Mouse (Mus musculus): Measurements from ENCODE around the gene Nav3. TPM values are rescaled to one million over a fixed set of nuclear protein-coding genes. Genes with fewer than 3 reads are reported as not detected.

The Nav3 gene
- total RNA-seq, 2 experiments from 2014 or later = 1.8 to 2.8 TPM

DNA sequence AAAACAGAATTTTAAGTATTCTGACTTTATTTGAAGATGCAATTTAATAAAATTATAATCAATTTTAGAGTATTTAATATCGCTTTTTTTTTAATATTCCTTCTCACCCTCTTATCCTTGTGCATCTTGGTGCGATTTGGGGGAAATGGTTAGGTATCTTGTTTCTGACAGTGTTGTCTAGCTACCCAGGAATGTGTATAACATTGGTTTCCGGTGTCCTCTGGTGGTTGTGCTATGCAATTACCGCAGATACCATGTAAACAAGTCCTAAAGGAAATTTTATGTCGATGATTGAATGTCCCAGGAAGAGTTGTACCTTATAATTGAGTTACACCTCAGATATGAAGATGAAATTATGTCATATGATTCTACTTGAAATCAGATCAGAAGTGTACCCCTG is 743.0 kb downstream of the Nav3 start:
- no peak for DNase-seq (ENCODE audit: low spot score in 2 of 2)

DNA sequence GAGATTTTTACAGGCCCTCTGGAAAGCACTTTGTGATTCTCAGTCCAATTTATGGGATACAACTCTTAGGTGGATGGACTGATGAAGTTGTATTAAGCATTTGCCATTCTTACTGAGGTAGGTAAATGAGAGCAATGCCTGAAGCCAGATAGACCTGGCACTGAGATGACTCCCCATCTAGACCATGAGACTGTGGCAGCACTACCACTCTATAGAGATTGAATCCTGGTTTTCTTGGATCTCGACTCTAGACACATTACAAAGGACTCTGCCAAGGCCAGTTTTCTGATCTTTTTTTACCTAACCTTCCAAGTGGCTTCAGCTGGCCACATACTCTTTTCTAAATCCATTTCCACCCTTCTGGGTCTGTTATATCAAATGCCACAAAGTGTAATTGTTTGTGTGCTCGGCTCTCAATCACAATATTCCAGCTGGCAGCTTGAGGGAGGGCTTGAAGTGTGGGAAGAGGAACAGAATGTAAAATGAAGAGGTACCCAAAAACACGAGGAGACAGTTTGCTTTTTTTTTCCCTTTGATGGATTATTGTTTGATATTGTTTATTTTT is 756.2 kb downstream of the Nav3 start:
- no peak for DNase-seq (ENCODE audit: low spot score in 2 of 2)

DNA sequence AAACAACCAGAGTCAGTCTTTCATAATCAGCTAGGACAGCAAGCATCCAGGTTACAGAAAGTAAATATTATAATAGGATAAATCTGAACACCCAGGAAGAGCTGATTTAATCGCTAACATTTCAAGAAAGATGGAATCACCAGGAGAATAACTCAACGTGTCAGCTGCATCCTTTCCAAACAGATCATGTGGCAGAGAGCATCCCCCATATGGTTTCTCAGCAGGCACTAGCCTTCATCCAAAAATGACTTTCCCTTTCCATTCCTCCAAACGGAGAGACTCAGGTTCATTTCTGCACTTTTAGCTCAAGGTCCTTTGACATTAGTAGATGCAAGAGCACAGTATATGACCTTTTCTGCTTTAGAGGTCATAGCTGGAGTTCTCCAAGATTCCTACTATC is 765.4 kb downstream of the Nav3 start:
- DNase-seq (ENCODE audit: low spot score in 2 of 2) = no peak

DNA sequence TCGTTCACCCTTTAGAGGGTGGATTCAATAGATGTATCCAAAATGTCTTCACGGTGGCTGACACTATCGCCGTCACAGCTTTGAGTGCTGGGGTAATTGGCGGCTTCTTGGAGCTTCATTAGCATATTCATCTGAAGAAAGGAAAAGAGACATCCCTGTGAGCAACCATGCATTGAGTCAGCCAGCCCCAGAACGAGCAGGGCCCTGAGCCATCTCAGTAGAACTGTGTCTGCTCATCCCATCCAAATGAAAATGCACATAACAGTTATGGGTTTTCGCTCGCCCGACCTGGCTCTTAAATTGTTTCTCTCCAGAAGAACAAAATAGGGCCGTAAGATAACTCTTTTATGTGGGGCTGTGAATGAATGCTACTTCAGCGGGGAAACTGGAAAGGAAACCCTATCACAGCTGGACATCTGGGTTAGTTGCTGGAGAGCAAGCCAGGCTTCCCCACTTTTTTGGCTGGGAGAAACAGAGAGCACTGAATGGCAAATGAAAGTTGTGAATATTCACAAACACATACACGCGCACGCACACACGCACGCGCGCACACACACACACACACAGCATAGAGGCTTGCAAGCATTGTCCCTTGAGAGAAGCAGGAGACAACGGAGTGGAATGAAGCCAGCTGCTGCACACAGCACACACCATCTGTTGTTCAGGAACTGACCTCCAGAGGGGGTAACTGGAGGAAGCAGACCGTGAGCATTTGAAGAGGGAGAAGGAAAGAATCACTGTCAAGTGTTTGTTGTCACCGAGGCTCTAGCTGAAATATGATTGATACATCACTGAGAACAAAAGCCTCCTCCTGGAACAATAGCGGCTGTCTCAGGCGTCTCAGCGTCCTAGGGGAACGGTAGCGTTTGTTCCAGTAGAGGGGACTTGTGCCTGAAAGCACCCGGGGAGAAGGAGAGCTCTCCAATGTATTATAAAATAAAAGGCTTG is 771.6 kb downstream of the Nav3 start:
- peak; percentile 12 to 26 for DNase-seq (ENCODE audit: low spot score in 2 of 2)

DNA sequence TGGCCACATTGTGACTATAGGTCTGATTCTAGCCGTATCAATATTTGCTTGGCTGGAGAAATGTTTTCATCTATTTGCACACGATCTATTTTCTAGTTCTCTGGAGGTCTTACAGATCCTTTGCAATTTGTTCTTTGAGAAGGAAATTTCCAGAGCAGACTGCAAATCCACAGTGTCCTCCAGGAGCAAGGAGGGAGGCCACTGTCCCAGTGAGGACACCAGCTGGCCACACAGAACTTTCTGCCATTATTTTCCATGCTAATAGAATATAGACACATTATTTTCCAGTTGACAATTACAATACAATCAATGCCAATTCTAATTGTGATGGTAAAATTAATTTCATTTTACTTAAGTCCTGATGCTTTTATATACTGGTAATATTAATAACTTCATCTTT is 783.1 kb downstream of the Nav3 start:
- no peak for DNase-seq (ENCODE audit: low spot score in 2 of 2)

DNA sequence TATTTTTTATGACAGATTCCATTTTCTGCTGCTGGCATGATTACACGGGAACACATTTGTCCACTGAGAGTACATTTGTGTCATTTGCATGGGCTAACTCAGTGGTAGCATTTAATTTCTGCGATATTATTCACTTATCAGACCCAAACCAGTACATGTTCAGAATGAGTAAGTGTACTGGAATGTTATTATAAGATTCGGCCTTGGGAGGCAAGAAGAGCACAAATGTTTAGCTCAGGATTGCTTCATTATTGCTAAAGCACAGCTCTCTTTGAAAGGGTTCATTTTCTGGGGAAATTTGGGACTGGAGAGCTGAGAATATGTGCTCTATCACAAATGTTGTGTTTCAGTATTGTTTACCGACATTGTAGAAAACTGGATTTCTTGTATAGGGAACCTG is 788.6 kb downstream of the Nav3 start:
- no peak for DNase-seq (ENCODE audit: low spot score in 2 of 2)

DNA sequence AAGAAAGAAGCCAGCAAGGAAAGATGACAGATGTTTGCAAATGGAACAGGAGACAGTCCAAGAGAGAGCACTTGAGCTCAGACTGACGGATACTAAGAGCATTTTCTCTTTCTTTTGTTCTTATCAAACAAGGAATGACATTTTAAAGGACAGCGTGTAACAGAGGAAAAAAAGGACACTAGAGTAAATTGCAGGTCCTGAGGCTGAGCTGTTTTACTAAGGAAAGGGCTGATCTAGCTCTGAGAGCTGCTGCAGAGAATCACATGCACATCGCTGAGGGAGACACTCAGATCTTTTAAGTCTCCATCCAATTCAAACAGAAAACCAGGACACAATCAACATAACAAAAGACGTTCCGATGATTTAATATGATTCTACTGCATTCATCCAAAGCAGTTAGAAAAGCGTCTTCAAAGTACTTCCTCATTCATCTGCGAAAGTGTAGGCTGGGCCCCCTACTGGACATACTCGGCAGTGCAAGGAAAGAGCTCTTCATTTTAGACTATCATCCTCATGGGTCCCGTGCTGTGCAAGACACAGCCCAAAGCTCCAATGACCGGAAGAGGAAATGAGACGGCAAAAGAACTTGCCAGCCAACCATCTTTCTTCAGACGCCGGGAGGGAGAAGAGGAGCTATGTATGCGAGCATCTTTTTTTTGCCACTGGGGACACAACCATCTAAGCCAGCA is 791.2 kb downstream of the Nav3 start:
- DNase-seq (ENCODE audit: low spot score in 2 of 2) = peak; percentile 67 to 72

DNA sequence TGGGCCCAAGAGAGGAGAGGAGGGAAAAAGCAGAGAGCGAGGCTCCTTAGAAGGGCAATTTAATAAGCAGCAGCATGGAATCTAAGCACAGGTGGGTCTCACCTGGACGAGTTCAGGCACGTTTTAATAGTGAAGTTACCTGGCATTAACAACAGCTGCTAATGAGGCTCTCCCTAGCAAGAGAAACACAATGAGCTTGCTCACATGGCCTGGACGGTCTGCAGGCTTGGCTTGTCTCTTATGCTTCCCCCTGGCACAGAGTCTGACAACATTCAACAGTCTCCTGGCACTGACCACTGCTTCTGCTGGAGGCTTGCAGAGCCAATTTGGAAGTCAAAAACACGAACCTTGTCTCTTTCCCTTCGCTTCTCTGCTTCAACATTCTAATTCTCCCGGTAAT is 804.5 kb downstream of the Nav3 start:
- no peak for DNase-seq (ENCODE audit: low spot score in 2 of 2)

DNA sequence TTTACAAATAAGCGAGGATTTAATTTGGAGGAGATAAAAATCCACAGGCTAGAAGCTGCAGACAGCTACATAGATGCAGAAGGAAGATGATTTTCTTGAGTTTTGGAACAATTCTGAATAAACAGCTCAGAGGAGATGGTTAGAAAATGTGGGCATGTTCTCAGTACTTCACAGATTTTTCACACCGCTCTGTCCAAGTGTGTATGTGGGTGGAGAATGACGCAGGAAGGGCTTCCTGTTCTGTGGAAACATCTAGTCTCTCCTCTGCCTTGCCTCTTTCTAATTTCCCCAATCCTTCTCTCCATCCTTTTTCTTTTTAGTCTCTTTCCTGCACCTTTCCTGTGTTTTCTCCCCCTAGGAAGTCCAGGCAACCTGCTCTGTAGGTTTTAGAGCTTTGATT is 812.4 kb downstream of the Nav3 start:
- DNase-seq (ENCODE audit: low spot score in 2 of 2) = no peak

DNA sequence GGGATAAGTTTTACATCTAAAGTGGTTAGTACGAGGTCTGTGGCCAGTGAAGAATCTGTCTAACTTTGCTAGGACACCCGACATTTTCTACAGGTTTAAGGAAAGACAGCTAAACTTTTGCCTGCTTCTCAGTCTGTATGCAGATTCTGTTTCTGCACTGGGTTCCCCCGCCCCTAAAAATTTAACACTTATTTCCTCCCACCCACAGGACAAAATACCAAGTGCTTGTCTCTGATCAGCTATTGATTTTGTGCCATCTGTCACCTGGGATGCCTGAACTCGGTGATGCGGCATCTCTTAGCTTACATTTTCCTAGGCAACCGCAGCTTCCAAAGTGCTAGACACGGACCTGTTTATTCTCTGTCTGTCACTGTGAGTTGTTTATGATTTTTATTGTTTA is 814.2 kb downstream of the Nav3 start:
- DNase-seq (ENCODE audit: low spot score in 2 of 2) = no peak

DNA sequence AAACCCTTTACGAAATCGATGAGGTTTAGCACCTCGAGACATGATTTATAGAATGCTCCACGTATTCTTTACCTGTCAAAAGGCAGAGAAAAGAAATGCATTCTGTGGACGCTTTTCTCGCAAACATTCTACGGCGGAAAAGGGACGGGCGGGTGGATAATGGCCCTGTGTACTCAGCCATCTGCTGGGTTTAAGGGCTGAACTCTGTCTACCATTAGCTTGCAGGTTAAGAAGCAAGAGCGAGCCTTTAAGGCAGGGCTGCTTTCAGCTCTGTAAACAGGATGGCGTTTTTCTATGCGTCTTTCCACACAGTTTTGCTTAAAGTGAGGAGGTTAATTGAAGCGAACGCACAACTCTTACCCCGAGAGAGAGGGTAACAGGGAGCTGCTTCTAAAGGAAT is 818.3 kb downstream of the Nav3 start:
- DNase-seq (ENCODE audit: low spot score in 2 of 2) = no peak
